Mouse (Mus musculus) liver, embryonic 11.5 days (tissue): Measurements from ENCODE around the gene Wscd2. TPM values are rescaled to one million over a fixed set of nuclear protein-coding genes. Genes with fewer than 3 reads are reported as not detected.
A peak's percentile ranks its signal among the peaks of the same experiment; 100 is the strongest.

Experiments
- ATAC-seq: fragments of 200-750 bp; cut with Nextera tagmentation; replicated peaks from 2 replicates; pipeline ENCODE4 v1.8.0; 2017; ENCODE audit warnings: moderate number of reproducible peaks, mild to moderate bottlenecking, moderate TSS enrichment, moderate library complexity; ENCODE audit not compliant: low FRiP score
- DNase-seq: peaks from one replicate; pipeline ENCODE4 v3.0.0-alpha.2; 2017; ENCODE audit warnings: low spot score
- H3K27ac ChIP-seq: fragments of 300-500 bp; sonication (generic); 2 replicates; pipeline ENCODE4 v1.5.1; 2014; ENCODE audit warnings: mild to moderate bottlenecking, low read depth, low read length, control low read depth
- H3K27me3 ChIP-seq: fragments of 300-500 bp; sonication (generic); replicated peaks from 2 replicates; pipeline ENCODE4 v1.6.1; 2014; ENCODE audit warnings: low read length, mixed read lengths; ENCODE audit not compliant: control insufficient read depth, insufficient read depth
- H3K36me3 ChIP-seq: fragments of 300-500 bp; sonication (generic); 2 replicates; pipeline ENCODE4 v1.6.1; 2014; ENCODE audit warnings: mild to moderate bottlenecking, low read length, moderate library complexity, mixed read lengths; ENCODE audit not compliant: control insufficient read depth, insufficient read depth
- H3K4me1 ChIP-seq: fragments of 300-500 bp; sonication (generic); replicated peaks from 2 replicates; pipeline ENCODE4 v1.6.1; 2014; ENCODE audit warnings: low read length, mixed read lengths; ENCODE audit not compliant: control insufficient read depth, insufficient read depth
- H3K4me2 ChIP-seq: fragments of 300-500 bp; sonication (generic); 2 replicates; pipeline ENCODE4 v1.6.1; 2014; ENCODE audit warnings: mild to moderate bottlenecking, control low read depth, moderate library complexity
- H3K4me3 ChIP-seq: fragments of 300-500 bp; sonication (generic); 2 replicates; pipeline ENCODE4 v1.5.1; 2014; ENCODE audit warnings: low read depth, low read length, control low read depth
- H3K9ac ChIP-seq: fragments of 300-500 bp; sonication (generic); 2 replicates; pipeline ENCODE4 v1.6.1; 2014; ENCODE audit warnings: low read depth, low read length, control low read depth
- H3K9me3 ChIP-seq: fragments of 300-500 bp; sonication (generic); 2 replicates; pipeline ENCODE4 v1.6.1; 2016; ENCODE audit warnings: low read length, inconsistent platforms, mixed read lengths; ENCODE audit not compliant: control insufficient read depth
- WGBS: fragments of 180-500 bp; shearing (Covaris S2); extraction: QIAGEN DNeasy Blood & Tissue Kit; methylation state at CpG from one replicate; pipeline ENCODE4 v1.1.7; 2014; 5-methylcytosine and 5-hydroxymethylcytosine counted together
- polyA plus RNA-seq: library from polyadenylated mRNA; unstranded; fragments of >200 nt; fragmentation: Nextera tagmentation; extraction: Ambion mirVana; gene quantifications from 2 replicates; pipeline ENCODE4 v1.2.1, GENCODE M21; 2014

Wscd2 gene
- polyA plus RNA-seq, 1 experiment from 2014 or later = 0.45 TPM

- Histone ChIP-seq H3K36me3 (no peaks in the 10 kb centered on the region), H3K4me1 (no peaks in the 10 kb centered on the region), H3K27me3 (no peaks in the 10 kb centered on the region), H3K4me2 (no peak overlapping the region), H3K9me3 (no peaks in the 10 kb centered on the region), H3K4me3 (no peak overlapping the region), H3K27ac (no peak overlapping the region), H3K9ac (no peak overlapping the region)
- DNase-seq = no peak
- ATAC-seq = no peak
- 72% methylated on average over 6 of the region's 6 CpGs for WGBS
Measured at GRCm38 (mm10) chr5:113521037-113521436, 30.9 kb downstream of the Wscd2 start.

- ATAC-seq = no peak
- DNase-seq = no peak
- Histone ChIP-seq H3K4me2 (no peak overlapping the region), H3K27ac (no peak overlapping the region), H3K9me3 (no peaks in the 10 kb centered on the region), H3K27me3 (no peaks in the 10 kb centered on the region), H3K4me1 (no peaks in the 10 kb centered on the region), H3K4me3 (no peak overlapping the region), H3K36me3 (no peaks in the 10 kb centered on the region), H3K9ac (no peak overlapping the region)
- WGBS = 48% methylated on average over 1 of the region's 1 CpGs
Measured at GRCm38 (mm10) chr5:113538826-113539225, 48.7 kb downstream of the Wscd2 start.

DNA sequence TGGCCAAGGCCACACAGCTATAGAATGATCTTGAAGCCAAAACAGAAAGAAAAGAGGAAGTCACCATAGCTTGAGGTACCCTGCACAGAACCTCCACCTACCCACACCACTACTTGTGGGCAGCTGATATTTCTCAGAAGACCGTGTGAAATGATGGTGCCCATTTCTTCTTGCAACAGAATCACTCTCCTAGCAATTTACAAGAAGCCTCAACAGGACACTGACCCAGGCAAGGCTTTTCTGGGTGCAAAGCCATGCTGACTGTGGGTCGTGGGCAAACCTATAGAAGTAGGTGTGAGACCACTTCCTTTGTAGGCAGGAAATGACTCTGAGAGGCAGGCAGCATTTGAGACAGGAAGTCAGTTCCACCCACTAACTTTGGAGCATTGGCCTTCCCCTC, 49.3 kb downstream of the Wscd2 start:
- no peak overlapping the region for H3K4me3 ChIP-seq
- no peak for ATAC-seq
- 45% methylated on average over 2 of the region's 2 CpGs for WGBS
- no peaks in the 10 kb centered on the region for H3K36me3 ChIP-seq
- no peak overlapping the region for H3K4me2 ChIP-seq
- no peaks in the 10 kb centered on the region for H3K4me1 ChIP-seq
- no peak overlapping the region for H3K27ac ChIP-seq
- H3K9me3 ChIP-seq = no peaks in the 10 kb centered on the region
- H3K9ac ChIP-seq = no peak overlapping the region
- no peaks in the 10 kb centered on the region for H3K27me3 ChIP-seq
- DNase-seq = no peak

GRCm38 (mm10) chr5:113539858-113540257, 49.7 kb downstream of the Wscd2 start:
- Histone ChIP-seq H3K4me2 (no peak overlapping the region), H3K4me1 (no peaks in the 10 kb centered on the region), H3K4me3 (no peak overlapping the region), H3K9me3 (no peaks in the 10 kb centered on the region), H3K27me3 (no peaks in the 10 kb centered on the region), H3K27ac (no peak overlapping the region), H3K36me3 (no peaks in the 10 kb centered on the region), H3K9ac (no peak overlapping the region)
- DNase-seq (no peak), ATAC-seq (no peak)
- WGBS = 85% methylated on average over 7 of the region's 7 CpGs

GRCm38 (mm10) chr5:113541196-113541595, 51.1 kb downstream of the Wscd2 start:
- Histone ChIP-seq H3K27me3 (no peaks in the 10 kb centered on the region), H3K4me2 (no peak overlapping the region), H3K36me3 (no peaks in the 10 kb centered on the region), H3K9me3 (no peaks in the 10 kb centered on the region), H3K9ac (no peak overlapping the region), H3K4me1 (no peaks in the 10 kb centered on the region), H3K4me3 (no peak overlapping the region), H3K27ac (no peak overlapping the region)
- DNase-seq (no peak), ATAC-seq (no peak)
- WGBS = 59% methylated on average over 5 of the region's 5 CpGs

DNA sequence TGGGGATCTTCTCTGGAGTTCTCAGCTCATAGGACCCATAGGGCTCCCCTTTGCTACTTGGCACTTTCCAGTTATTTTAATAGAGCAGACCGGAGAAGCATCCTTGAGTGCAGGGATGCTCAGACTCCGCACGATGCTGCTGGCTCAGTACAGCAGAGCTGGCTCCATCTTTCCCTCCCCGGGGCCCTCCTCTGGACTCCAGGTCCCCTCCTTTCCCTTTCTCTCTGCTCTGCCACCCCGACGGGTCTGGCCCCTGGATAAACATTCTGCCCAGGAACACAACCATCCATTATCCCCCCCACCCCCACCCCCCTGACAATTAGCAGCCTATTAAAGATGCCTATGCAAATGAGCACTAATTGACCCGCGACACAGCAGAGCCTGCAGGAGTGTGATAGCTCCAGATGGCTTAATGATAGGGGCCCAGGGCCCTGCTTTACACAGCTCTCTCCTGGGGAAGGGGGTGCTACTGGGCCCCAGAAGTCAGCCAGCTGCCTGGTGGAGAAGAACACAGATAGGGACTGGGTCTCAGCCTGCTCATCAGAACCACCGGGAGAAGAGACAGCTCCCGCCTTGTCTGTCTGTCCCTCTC, 52.8 kb downstream of the Wscd2 start:
- ATAC-seq = peak; percentile 90
- Histone ChIP-seq H3K27me3 (no peaks in the 10 kb centered on the region), H3K4me1 (no peaks in the 10 kb centered on the region), H3K36me3 (no peaks in the 10 kb centered on the region), H3K4me2 (no peak overlapping the region), H3K9me3 (no peaks in the 10 kb centered on the region), H3K9ac (no peak overlapping the region), H3K27ac (no peak overlapping the region), H3K4me3 (no peak overlapping the region)
- WGBS = 29% methylated on average over 10 of the region's 10 CpGs
- DNase-seq = no peak

DNA sequence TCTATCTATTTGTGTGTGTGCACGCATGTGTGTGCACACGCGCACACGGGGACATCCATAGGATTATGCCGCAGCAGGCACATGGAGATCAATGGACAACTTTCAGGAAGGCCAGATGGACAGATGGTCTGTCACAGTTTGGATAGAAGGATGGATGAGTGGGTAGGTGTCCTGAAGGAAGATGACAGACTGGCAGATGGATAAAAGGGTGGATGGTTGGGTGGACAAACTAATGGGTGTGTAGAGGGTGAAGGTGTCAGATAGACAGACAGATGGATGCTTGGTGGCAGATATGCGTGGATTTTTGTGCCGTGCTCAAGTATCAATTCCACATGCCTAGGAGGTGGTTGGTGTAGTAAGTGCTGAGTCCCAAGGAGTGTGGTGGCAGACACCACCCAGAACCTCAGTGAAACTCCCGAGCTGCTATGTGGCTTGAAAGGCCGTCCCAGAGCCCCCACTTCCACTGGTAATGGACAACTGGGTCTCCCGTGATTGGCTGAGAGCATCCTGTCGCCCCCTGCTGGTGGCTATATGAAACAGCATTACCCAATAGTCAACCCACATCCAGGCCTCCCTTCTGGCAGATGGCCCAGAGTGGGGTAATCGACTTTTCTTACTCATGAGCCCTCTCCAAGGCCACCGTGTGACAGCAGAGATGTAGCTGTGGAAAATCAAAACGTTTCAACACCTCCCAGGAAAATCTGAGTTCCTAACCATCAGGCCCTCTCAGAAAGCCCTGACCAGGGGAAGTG, 58.0 kb downstream of the Wscd2 start:
- H3K27ac ChIP-seq = no peak overlapping the region
- H3K4me3 ChIP-seq = no peak overlapping the region
- H3K9me3 ChIP-seq = no peaks in the 10 kb centered on the region
- DNase-seq = peak; percentile 37
- no peak overlapping the region for H3K4me2 ChIP-seq
- no peaks in the 10 kb centered on the region for H3K36me3 ChIP-seq
- H3K27me3 ChIP-seq = peaks cover 14% of the 10 kb centered on the region
- H3K4me1 ChIP-seq = no peaks in the 10 kb centered on the region
- ATAC-seq = no peak
- no peak overlapping the region for H3K9ac ChIP-seq
- WGBS = 52% methylated on average over 14 of the region's 14 CpGs

- ATAC-seq = no peak
- Histone ChIP-seq H3K9ac (no peak overlapping the region), H3K27me3 (peaks cover 14% of the 10 kb centered on the region)
Measured at GRCm38 (mm10) chr5:113550249-113550648, 60.1 kb downstream of the Wscd2 start.

DNA sequence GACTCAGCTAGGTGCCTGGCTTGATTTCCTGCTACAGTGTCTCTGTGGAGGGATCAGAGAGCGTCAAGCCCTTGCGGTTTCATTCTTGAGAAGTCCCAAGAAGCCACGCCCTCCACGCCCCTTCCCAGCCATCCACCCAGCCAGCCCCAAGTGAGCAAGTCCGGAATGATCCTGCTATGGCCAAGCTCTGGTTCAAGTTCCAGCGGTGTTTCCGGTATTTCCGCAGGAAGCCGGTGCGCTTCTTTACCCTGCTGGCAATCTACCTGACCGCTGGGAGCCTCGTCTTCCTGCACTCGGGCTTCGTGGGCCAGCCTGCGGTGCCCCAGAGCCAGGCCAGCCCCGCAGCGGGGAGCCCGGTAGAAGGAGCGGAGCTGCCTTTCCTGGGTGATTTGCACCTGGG, 60.6 kb downstream of the Wscd2 start:
- H3K4me2 ChIP-seq = no peak overlapping the region
- no peak overlapping the region for H3K9ac ChIP-seq
- H3K36me3 ChIP-seq = no peaks in the 10 kb centered on the region
- no peaks in the 10 kb centered on the region for H3K4me1 ChIP-seq
- H3K27ac ChIP-seq = no peak overlapping the region
- no peak overlapping the region for H3K4me3 ChIP-seq
- no peak for ATAC-seq
- WGBS = 12% methylated on average over 19 of the region's 19 CpGs
- no peaks in the 10 kb centered on the region for H3K9me3 ChIP-seq
- H3K27me3 ChIP-seq = peaks cover 14% of the 10 kb centered on the region
- DNase-seq = no peak

More at GRCm38 (mm10) chr5:113550249-113550648, 60.1 kb downstream of the Wscd2 start:
- Histone ChIP-seq H3K4me2 (no peak overlapping the region), H3K4me1 (no peaks in the 10 kb centered on the region), H3K27ac (no peak overlapping the region), H3K4me3 (no peak overlapping the region), H3K9me3 (no peaks in the 10 kb centered on the region), H3K36me3 (no peaks in the 10 kb centered on the region)
- no peak for DNase-seq
- 60% methylated on average over 8 of the region's 8 CpGs for WGBS
